Mouse (Mus musculus): ENCODE measurements around the gene Gsta4.
"Not testable (repeated sequence)": the region's sequence is repeated elsewhere in the genome, so short reads cannot be mapped to it uniquely, and the experiment has no call there.

Gene Gsta4

GRCm38 (mm10) chr9:78230461-78230860, 47.9 kb downstream of the Gsta4 start, which contains the start of gene Gsta1:
Gene Gsta1 (plus strand): TSS chr9:78230656.
- DNase-seq (ENCODE audit: low spot score), result not testable (repeated sequence)

DNA sequence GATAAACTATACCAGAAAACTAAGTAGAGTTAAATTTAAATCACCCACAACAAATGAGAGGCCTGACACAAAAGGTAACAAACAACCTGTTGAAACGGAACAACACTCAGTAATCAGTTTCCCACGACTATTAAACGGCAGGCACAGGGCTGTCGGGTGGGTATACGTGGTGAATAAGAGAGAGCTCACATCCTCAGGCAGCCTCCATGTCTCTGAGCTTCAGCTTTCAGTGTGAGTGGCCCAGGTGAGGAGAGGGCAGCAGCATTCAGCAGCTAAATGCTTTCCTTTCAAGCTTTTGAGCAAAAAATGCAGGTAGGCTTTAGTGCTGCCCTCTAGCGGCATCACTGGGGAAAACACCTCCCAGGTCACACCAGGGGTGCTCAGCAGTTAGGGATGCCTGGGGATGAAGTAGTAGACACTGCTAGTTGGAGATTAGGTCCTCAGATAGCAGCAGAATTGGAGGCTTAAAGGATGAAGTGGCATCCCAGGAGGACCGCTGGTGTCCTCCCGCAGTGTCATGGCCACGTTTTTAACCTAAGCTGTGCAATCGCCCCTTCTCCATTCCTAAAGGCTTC, 50.6 kb downstream of the Gsta4 start:
- not testable (repeated sequence) for DNase-seq (ENCODE audit: low spot score)

- DNase-seq (ENCODE audit: low spot score), result not testable (repeated sequence)
Observed at GRCm38 (mm10) chr9:78255683-78256470, 73.3 kb downstream of the Gsta4 start.

- DNase-seq (ENCODE audit: low spot score), result not testable (repeated sequence)
Observed at GRCm38 (mm10) chr9:78256914-78257313, 74.3 kb downstream of the Gsta4 start, which contains the start of gene Gm3776. Gene Gm3776 (plus strand): TSS chr9:78257129.

Data from layer of hippocampus, adult 11-12 months (tissue).